Comparison of ENCODE assay signal across 12 mouse cellular contexts in the genomic region with DNA sequence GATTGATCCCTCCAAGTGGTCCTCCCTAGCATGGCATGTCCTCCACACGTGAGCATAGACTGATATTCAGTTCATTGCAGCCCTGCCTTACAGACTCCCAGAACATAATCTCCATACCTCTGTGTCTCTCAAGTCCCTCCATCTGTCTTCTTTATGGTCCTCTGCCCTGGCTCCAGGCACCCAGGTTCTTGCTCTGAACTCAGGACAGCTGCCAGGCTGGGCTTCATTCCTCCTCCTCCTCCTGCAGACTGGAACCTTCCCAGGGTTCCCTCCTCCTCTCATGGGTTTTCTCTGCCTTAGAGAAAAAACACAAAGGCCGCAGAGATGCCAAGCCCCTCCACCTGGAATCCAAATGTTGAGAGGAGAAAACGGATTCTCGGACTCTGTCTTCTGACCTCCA. TPM values are rescaled to one million over a fixed set of nuclear protein-coding genes. Genes with fewer than 3 reads are reported as not detected.
DNase-seq lines count a peak whose midpoint lies in the region; ATAC-seq and TF ChIP-seq lines count a peak whose summit lies in the region.
"Had no signal": no experiment of that assay in that cellular context is flagged by ENCODE, and none has a peak within 500 bp of the region (broad histone marks: within the 10 kb centered on the region; RNA-seq: fewer than 3 reads in every experiment).

No protein-coding gene starts in this region.

- no peaks in the 10 kb centered on the region for H3K9me3 ChIP-seq in intestine, embryonic 15.5 days
- H3K9me3 ChIP-seq in intestine, postnatal 0 days (ENCODE audit: control insufficient read depth) = no peaks in the 10 kb centered on the region
- no peaks in the 10 kb centered on the region for H3K9me3 ChIP-seq in forebrain, postnatal 0 days (ENCODE audit: low read length)
- H3K9me3 ChIP-seq in midbrain, embryonic 14.5 days (ENCODE audit: control insufficient read depth, low read length) = no peaks in the 10 kb centered on the region
- no peaks in the 10 kb centered on the region for H3K9me3 ChIP-seq in stomach, postnatal 0 days (ENCODE audit: control insufficient read depth, low read length)
- H3K9me3 ChIP-seq: liver, embryonic 15.5 days had no signal

- WGBS in intestine, embryonic 15.5 days = 43% methylated on average over 4 of the region's 4 CpGs
- 54% methylated on average over 4 of the region's 4 CpGs for WGBS in intestine, postnatal 0 days
- WGBS in forebrain, postnatal 0 days = 22% methylated on average over 4 of the region's 4 CpGs
- WGBS in midbrain, embryonic 14.5 days = 35% methylated on average over 4 of the region's 4 CpGs
- 35% methylated on average over 4 of the region's 4 CpGs for WGBS in stomach, postnatal 0 days

- no peaks in the 10 kb centered on the region for H3K27me3 ChIP-seq in intestine, embryonic 15.5 days (replicated peaks)
- no peaks in the 10 kb centered on the region for H3K27me3 ChIP-seq in intestine, postnatal 0 days (replicated peaks; ENCODE audit: control insufficient read depth, insufficient read depth, low read length)
- H3K27me3 ChIP-seq in forebrain, postnatal 0 days (ENCODE audit: insufficient read depth, low read length) = no peaks in the 10 kb centered on the region
- no peaks in the 10 kb centered on the region for H3K27me3 ChIP-seq in midbrain, embryonic 14.5 days (ENCODE audit: control insufficient read depth, insufficient read depth, low read length)
- no peaks in the 10 kb centered on the region for H3K27me3 ChIP-seq in stomach, postnatal 0 days (ENCODE audit: control insufficient read depth, insufficient read depth, low read length)
- H3K27me3 ChIP-seq: liver, embryonic 15.5 days had no signal

- no peak overlapping the region for H3K9ac ChIP-seq in intestine, embryonic 15.5 days
- H3K9ac ChIP-seq in intestine, postnatal 0 days (ENCODE audit: low read depth, low read length) = no peak overlapping the region
- no peak overlapping the region for H3K9ac ChIP-seq in forebrain, postnatal 0 days
- H3K9ac ChIP-seq in midbrain, embryonic 14.5 days (replicated peaks; ENCODE audit: low read length) = no peak overlapping the region; the same call in 1 of the 2 replicates
- H3K9ac ChIP-seq in stomach, postnatal 0 days (ENCODE audit: low read length) = no peak overlapping the region
- H3K9ac ChIP-seq: liver, embryonic 15.5 days had no signal

- no peak overlapping the region; the same call in 1 of the 2 replicates for H3K4me2 ChIP-seq in intestine, embryonic 15.5 days (replicated peaks)
- no peak overlapping the region for H3K4me2 ChIP-seq in intestine, postnatal 0 days (replicated peaks; ENCODE audit: low read depth)
- no peak overlapping the region; the same call in 1 of the 2 replicates for H3K4me2 ChIP-seq in forebrain, postnatal 0 days (ENCODE audit: low read depth)
- peak overlapping the region; percentile 69 for H3K4me2 ChIP-seq in midbrain, embryonic 14.5 days (ENCODE audit: low read length)
- H3K4me2 ChIP-seq in stomach, postnatal 0 days (replicated peaks; ENCODE audit: low read depth) = no peak overlapping the region
- H3K4me2 ChIP-seq: heart, embryonic 11.5 days; liver, embryonic 15.5 days had no signal

- 0 out of 2 replicates have a peak, but pooled peaks have one; percentile 12 for ATAC-seq in intestine, embryonic 15.5 days
- no peak for ATAC-seq in intestine, postnatal 0 days
- ATAC-seq in forebrain, postnatal 0 days = no peak
- ATAC-seq in midbrain, embryonic 14.5 days (ENCODE audit: low FRiP score, low TSS enrichment) = peak; percentile 11; the same call in 1 of the 2 replicates
- no peak for ATAC-seq in stomach, postnatal 0 days (ENCODE audit: low FRiP score, low TSS enrichment)

- no peak overlapping the region for H3K27ac ChIP-seq in intestine, embryonic 15.5 days
- H3K27ac ChIP-seq in intestine, postnatal 0 days (ENCODE audit: low read depth, low read length) = no peak overlapping the region
- H3K27ac ChIP-seq in forebrain, postnatal 0 days (ENCODE audit: low read depth, low read length) = no peak overlapping the region
- peak overlapping the region; percentile 73 for H3K27ac ChIP-seq in midbrain, embryonic 14.5 days (replicated peaks; ENCODE audit: low read depth, low read length)
- no peak overlapping the region for H3K27ac ChIP-seq in stomach, postnatal 0 days (replicated peaks)
- H3K27ac ChIP-seq: liver, embryonic 15.5 days had no signal

- H3K36me3 ChIP-seq in intestine, embryonic 15.5 days = no peaks in the 10 kb centered on the region
- no peaks in the 10 kb centered on the region for H3K36me3 ChIP-seq in intestine, postnatal 0 days (ENCODE audit: control insufficient read depth, insufficient read depth)
- no peaks in the 10 kb centered on the region for H3K36me3 ChIP-seq in forebrain, postnatal 0 days (ENCODE audit: insufficient read depth)
- no peaks in the 10 kb centered on the region for H3K36me3 ChIP-seq in midbrain, embryonic 14.5 days (ENCODE audit: control insufficient read depth, insufficient read depth, low read length)
- H3K36me3 ChIP-seq in stomach, postnatal 0 days (ENCODE audit: control insufficient read depth, insufficient read depth, low read length) = no peaks in the 10 kb centered on the region
- H3K36me3 ChIP-seq: liver, embryonic 15.5 days had no signal

- no peak overlapping the region for H3K4me3 ChIP-seq in intestine, embryonic 15.5 days (replicated peaks)
- H3K4me3 ChIP-seq in intestine, postnatal 0 days (ENCODE audit: low read depth, low read length) = no peak overlapping the region
- H3K4me3 ChIP-seq in forebrain, postnatal 0 days (ENCODE audit: low read depth, low read length) = no peak overlapping the region
- 0 out of 2 replicates have a peak overlapping the region, but pooled peaks have one; percentile 54 for H3K4me3 ChIP-seq in midbrain, embryonic 14.5 days (replicated peaks; ENCODE audit: low read depth, low read length)
- no peak overlapping the region for H3K4me3 ChIP-seq in stomach, postnatal 0 days (ENCODE audit: low read depth, low read length)
- H3K4me3 ChIP-seq: liver, embryonic 15.5 days had no signal

- TF ChIP-seq CTCF in intestine, postnatal 0 days (IDR thresholded peaks at IDR 0.05; ENCODE audit: low read depth) = no peak
- TF ChIP-seq CTCF in forebrain, postnatal 0 days (IDR thresholded peaks at IDR 0.05; ENCODE audit: low read depth) = no peak
- no peak for TF ChIP-seq CTCF in stomach, postnatal 0 days (IDR thresholded peaks at IDR 0.05; ENCODE audit: low read depth)

- no peak for TF ChIP-seq EP300 in stomach, postnatal 0 days (optimal IDR thresholded peaks at IDR 0.05)

- peak; percentile 52 for DNase-seq in cerebellum, adult 9-11 months
- DNase-seq in forebrain, postnatal 0 days = peak; percentile 3
- peak; percentile 37 for DNase-seq in midbrain, embryonic 14.5 days
- DNase-seq in thymus, postnatal 36 days = no peak
- DNase-seq in spleen, adult 12 weeks (ENCODE audit: low spot score) = no peak
- no peak for DNase-seq in stomach, postnatal 0 days (ENCODE audit: low spot score)
- DNase-seq: kidney, adult 9 months; right cerebral cortex, postnatal 14 days had no signal

- 0 out of 2 replicates have a peak, but pooled peaks cover 5% of the 10 kb centered on the region for H3K4me1 ChIP-seq in intestine, embryonic 15.5 days (replicated peaks)
- H3K4me1 ChIP-seq in intestine, postnatal 0 days (replicated peaks; ENCODE audit: control insufficient read depth, insufficient read depth, low read length) = no peaks in the 10 kb centered on the region
- no peaks in the 10 kb centered on the region; the same call in 1 of the 2 replicates for H3K4me1 ChIP-seq in forebrain, postnatal 0 days (ENCODE audit: insufficient read depth)
- peaks cover 13% of the 10 kb centered on the region; the same call in 1 of the 2 replicates for H3K4me1 ChIP-seq in midbrain, embryonic 14.5 days (ENCODE audit: control insufficient read depth, insufficient read depth, low read length)
- no peaks in the 10 kb centered on the region for H3K4me1 ChIP-seq in stomach, postnatal 0 days (replicated peaks; ENCODE audit: control insufficient read depth, insufficient read depth)
- H3K4me1 ChIP-seq: liver, embryonic 15.5 days had no signal

RNA-seq across cellular contexts. Expression of a gene that starts 24.5 kb away (rescaled TPM):
- 21.8 and 22.0 TPM in 2 replicates for polyA plus RNA-seq in intestine, embryonic 15.5 days (2015; fragmentation: Nextera tagmentation; extraction: Ambion mirVana)
- polyA plus RNA-seq in intestine, postnatal 0 days (2015; fragmentation: Nextera tagmentation; extraction: Ambion mirVana) = 10.4 and 11.0 TPM in 2 replicates
- total RNA-seq in forebrain, postnatal 0 days (2014; rRNA removed) = 80.7 and 103 TPM in 2 replicates
- 24.3 and 38.1 TPM in 2 replicates for polyA plus RNA-seq in forebrain, postnatal 0 days (2015; fragmentation: Nextera tagmentation; extraction: Ambion mirVana)
- polyA plus RNA-seq in midbrain, embryonic 14.5 days (2014; fragmentation: Nextera tagmentation; extraction: Ambion mirVana) = 55.6 and 74.0 TPM in 2 replicates
- polyA plus RNA-seq in stomach, postnatal 0 days (2015; fragmentation: Nextera tagmentation; extraction: Ambion mirVana) = 11.6 and 12.4 TPM in 2 replicates

RNA-seq across cellular contexts. Expression of a gene that starts 34.6 kb away (rescaled TPM):
- 39.9 and 41.9 TPM in 2 replicates for polyA plus RNA-seq in intestine, embryonic 15.5 days (2015; fragmentation: Nextera tagmentation; extraction: Ambion mirVana)
- 215 and 238 TPM in 2 replicates for polyA plus RNA-seq in intestine, postnatal 0 days (2015; fragmentation: Nextera tagmentation; extraction: Ambion mirVana)
- total RNA-seq in forebrain, postnatal 0 days (2014; rRNA removed) = 33.6 and 37.2 TPM in 2 replicates
- 38.4 and 39.0 TPM in 2 replicates for polyA plus RNA-seq in forebrain, postnatal 0 days (2015; fragmentation: Nextera tagmentation; extraction: Ambion mirVana)
- 31.4 and 33.7 TPM in 2 replicates for polyA plus RNA-seq in midbrain, embryonic 14.5 days (2014; fragmentation: Nextera tagmentation; extraction: Ambion mirVana)
- 17.1 and 18.8 TPM in 2 replicates for polyA plus RNA-seq in stomach, postnatal 0 days (2015; fragmentation: Nextera tagmentation; extraction: Ambion mirVana)

RNA-seq across cellular contexts. Expression of a gene that starts 56.4 kb away (rescaled TPM):
- polyA plus RNA-seq in intestine, embryonic 15.5 days (2015; fragmentation: Nextera tagmentation; extraction: Ambion mirVana) = 5.2 and 5.4 TPM in 2 replicates
- 2.8 and 3.2 TPM in 2 replicates for polyA plus RNA-seq in intestine, postnatal 0 days (2015; fragmentation: Nextera tagmentation; extraction: Ambion mirVana)
- 7.9 and 11.1 TPM in 2 replicates for total RNA-seq in forebrain, postnatal 0 days (2014; rRNA removed)
- 0.50 and 0.56 TPM in 2 replicates for polyA plus RNA-seq in forebrain, postnatal 0 days (2015; fragmentation: Nextera tagmentation; extraction: Ambion mirVana)
- 1.1 and 1.3 TPM in 2 replicates for polyA plus RNA-seq in midbrain, embryonic 14.5 days (2014; fragmentation: Nextera tagmentation; extraction: Ambion mirVana)
- 2.6 and 2.7 TPM in 2 replicates for polyA plus RNA-seq in stomach, postnatal 0 days (2015; fragmentation: Nextera tagmentation; extraction: Ambion mirVana)

Comparison
In these comparisons a context has a peak if more than half of its experiments do, and no peak if none do; other contexts are left out.
1. ATAC-seq: peak in intestine, embryonic 15.5 days (single experiment) and midbrain, embryonic 14.5 days (single experiment); none in intestine, postnatal 0 days (single experiment), forebrain, postnatal 0 days (single experiment) and stomach, postnatal 0 days (single experiment).
2. DNase-seq: peak in cerebellum, adult 9-11 months (single experiment), forebrain, postnatal 0 days (single experiment) and midbrain, embryonic 14.5 days (single experiment); none in thymus, postnatal 36 days (0 of 2), spleen, adult 12 weeks (single experiment) and stomach, postnatal 0 days (single experiment).